Mouse (Mus musculus) Muller cell, postnatal 12 days (primary cell): ENCODE measurements around the gene Picalm.
A peak's percentile ranks its signal among the peaks of the same experiment; 100 is the strongest.

Source experiments
- DNase-seq: peaks from one replicate; pipeline ENCODE4 v3.0.0-alpha.2; 2015; ENCODE audit errors: inconsistent ontology term

The Picalm gene

GRCm38 (mm10) chr7:90129732-90130392, at the start of gene Picalm:
Gene Picalm (plus strand): TSS chr7:90130213.
- DNase-seq, result peak; percentile 99

GRCm38 (mm10) chr7:90083799-90084198, 46.2 kb upstream of the Picalm start:
- no peak for DNase-seq

GRCm38 (mm10) chr7:90084531-90084930, 45.5 kb upstream of the Picalm start:
- peak; percentile 77 for DNase-seq

- DNase-seq, result peak; percentile 58
Observed at GRCm38 (mm10) chr7:90085713-90086112, 44.3 kb upstream of the Picalm start.

GRCm38 (mm10) chr7:90086821-90087220, 43.2 kb upstream of the Picalm start:
- DNase-seq, result no peak

GRCm38 (mm10) chr7:90090996-90091395, 39.0 kb upstream of the Picalm start:
- DNase-seq, result peak; percentile 41

- no peak for DNase-seq
Observed at GRCm38 (mm10) chr7:90091756-90092155, 38.3 kb upstream of the Picalm start.

- no peak for DNase-seq
Observed at GRCm38 (mm10) chr7:90092452-90093450, 37.3 kb upstream of the Picalm start.

GRCm38 (mm10) chr7:90095097-90095496, 34.9 kb upstream of the Picalm start:
- peak; percentile 29 for DNase-seq

- DNase-seq, result peak; percentile 92
Observed at GRCm38 (mm10) chr7:90095766-90096372, 34.1 kb upstream of the Picalm start.

GRCm38 (mm10) chr7:90096609-90097008, 33.4 kb upstream of the Picalm start:
- DNase-seq, result no peak

- no peak for DNase-seq
Observed at GRCm38 (mm10) chr7:90098253-90098652, 31.8 kb upstream of the Picalm start.

GRCm38 (mm10) chr7:90099248-90099647, 30.8 kb upstream of the Picalm start:
- no peak for DNase-seq

GRCm38 (mm10) chr7:90100614-90101160, 29.3 kb upstream of the Picalm start:
- DNase-seq, result no peak

GRCm38 (mm10) chr7:90116100-90116499, 13.9 kb upstream of the Picalm start:
- no peak for DNase-seq

GRCm38 (mm10) chr7:90120106-90120505, 9.9 kb upstream of the Picalm start:
- DNase-seq, result peak; percentile 93

GRCm38 (mm10) chr7:90124991-90125390, 5.0 kb upstream of the Picalm start:
- peak; percentile 89 for DNase-seq

- DNase-seq, result peak; percentile 77
Observed at GRCm38 (mm10) chr7:90128631-90129200, 1.3 kb upstream of the Picalm start.

GRCm38 (mm10) chr7:90129271-90129731, 712 bp upstream of the Picalm start:
- DNase-seq, result peak; percentile 90

GRCm38 (mm10) chr7:90130501-90131375, 725 bp downstream of the Picalm start:
- DNase-seq, result no peak

- no peak for DNase-seq
Observed at GRCm38 (mm10) chr7:90131376-90131651, 1.3 kb downstream of the Picalm start.
